Mouse (Mus musculus) ovary, postnatal 36 days (tissue): ENCODE results near the gene Col27a1.

Experiments used
- DNase-seq: peaks from one replicate; pipeline ENCODE4 v3.0.0; 2022; ENCODE audit warnings: low spot score, mixed read lengths

The Col27a1 gene

DNA sequence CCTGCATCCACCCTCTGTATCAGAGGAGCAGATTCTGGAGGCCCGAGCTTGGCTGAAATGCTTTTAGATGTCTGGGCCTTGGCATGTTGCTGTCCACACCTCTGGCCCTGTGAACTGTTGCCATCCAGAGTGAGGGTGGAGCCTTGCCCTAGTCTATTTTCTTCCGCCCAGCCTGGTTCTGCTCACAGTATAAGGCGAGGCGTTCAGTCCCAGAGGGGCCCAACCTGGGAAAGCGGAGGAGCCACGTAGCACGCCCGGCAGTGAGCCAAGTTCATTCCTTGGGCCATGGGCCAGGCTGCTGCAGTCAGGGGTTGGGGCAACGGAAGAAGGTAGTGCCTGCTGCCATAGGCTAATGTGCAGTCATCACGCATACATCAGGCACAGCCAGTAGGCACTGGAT is 46.7 kb downstream of the Col27a1 start:
- DNase-seq: no peak

DNA sequence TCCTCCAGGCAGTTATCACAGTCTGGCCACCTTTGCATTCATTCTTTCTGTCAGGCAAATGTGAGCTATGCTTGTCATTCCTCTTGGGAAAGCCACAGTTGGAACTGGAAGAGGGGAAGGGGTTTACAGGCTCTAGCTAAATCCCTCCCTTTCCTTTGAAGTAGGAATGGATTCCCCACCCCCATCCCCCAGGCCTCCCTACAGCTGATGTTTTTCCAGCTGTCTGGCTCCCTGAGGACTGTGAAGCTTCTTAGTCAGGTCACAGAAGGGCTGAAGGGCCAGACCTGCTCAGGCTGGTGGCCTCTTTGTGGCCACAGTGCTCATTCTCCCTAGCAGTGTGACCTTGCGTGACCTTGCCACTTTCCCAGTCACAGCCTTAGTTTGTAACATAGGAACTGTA is 49.1 kb downstream of the Col27a1 start:
- no peak for DNase-seq

DNA sequence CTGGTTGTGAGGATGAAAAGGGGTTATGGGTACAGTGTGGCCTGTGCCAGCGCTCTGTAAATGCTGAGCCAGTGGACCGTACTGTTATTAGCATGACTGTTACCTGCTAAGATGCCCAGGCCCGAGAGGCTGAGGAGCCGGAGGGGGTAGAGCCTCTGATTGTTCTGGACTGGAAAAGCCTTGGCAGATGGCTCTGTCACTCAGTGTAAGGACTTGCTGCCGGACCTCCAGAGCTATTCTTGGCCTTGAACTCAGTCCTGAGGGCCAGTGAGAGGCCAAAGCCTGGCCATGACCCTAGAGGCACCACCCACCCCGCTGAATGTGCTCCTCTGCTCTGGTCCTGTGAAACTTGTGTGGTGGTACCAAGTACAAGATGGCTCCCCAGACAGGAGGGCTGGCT is 52.5 kb downstream of the Col27a1 start:
- DNase-seq: no peak

DNA sequence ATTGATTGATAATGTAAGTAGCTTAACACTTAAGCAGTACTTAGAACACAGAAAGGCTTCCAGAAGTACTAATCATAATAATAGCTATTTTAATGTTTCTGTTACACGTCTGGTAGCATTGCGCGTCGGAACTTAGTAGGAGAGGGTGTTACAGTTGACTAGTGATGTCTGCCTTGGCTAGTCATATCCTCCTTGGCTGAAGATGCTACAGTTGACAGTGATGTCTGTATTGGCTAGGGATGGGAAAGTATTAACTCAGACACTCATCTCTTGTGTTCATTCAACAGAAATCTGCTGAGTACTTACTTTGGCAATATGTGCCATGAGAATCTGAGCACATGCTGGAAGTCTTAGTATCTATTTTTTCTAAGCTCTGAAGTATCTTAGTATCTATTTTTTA is 53.3 kb downstream of the Col27a1 start:
- no peak for DNase-seq

DNA sequence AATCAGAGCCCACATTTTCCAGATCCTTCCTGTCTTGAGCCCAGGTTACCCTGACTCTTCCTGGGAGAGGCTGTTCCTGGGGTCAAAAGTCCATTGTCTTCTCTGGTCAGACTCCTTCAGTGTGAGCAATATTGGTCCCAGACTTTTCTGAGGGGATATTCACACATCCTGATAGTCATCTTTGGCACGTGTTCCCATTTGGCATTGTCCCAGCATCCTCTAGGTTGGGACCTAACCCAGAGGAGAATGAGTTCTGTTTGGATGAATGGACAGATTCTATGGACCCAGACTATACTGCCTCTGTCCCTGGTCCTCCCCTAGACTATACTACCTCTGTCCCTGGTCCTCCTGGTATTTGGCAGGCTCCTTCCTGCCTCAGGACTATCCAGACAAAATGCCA is 53.8 kb downstream of the Col27a1 start:
- DNase-seq: no peak

DNA sequence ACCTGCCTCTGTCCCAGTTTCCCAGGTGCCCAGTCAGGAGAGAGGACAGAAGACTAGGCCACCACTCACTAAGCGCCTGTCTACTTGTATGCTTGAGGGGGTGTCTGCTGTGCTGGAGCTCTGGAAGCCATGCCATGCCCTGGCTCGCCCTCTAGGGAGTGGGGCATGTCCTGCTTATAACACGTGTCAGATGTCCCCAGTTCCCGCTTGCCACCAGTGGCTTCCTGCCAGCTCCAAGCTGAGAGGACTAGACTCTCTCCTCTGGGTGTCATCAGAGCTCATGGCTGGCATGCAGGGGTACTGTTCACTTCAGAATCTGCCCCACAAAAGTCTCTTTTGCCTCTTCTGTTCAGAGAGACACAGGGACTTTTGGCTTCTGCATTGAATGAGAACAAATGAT is 55.0 kb downstream of the Col27a1 start:
- DNase-seq: no peak

DNA sequence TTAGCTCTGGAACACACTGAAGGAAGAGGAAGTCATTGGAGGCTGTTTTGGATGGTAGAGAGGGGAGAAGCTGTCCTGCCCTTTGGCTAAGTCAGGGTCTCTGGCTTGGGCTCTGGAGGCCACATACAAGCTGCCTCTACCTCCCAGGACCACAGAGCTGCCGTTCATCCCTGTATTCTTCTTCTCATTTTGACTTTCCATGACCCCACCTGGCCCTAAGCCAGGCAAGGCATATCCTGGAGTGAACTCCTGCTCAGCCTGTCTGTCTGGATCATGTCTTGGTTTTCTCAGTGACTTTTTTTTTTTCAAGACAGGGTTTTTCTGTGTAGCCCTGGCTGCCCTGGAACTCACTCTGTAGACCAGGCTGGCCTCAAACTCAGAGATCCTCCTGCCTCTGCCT is 60.7 kb downstream of the Col27a1 start:
- DNase-seq: no peak

DNA sequence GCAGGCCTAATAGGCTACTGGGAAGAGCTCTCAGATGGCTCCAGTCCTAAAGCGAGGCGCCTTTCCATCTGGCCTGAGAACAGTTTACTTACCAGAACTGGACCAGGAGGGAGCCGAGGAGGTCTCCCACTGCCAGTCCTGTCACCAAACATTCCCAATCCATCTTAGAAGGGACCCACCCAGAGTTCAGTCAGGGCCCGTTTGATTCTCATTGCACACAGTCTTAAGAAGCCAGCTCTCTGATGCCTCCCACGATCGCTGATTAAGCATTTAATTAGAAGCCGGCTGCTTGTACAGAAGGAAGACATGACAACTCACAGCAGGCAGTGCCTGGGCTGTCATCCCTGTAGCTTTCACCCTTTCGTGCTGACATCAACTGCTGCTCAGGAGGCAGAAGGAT is 61.4 kb downstream of the Col27a1 start:
- DNase-seq: no peak

DNA sequence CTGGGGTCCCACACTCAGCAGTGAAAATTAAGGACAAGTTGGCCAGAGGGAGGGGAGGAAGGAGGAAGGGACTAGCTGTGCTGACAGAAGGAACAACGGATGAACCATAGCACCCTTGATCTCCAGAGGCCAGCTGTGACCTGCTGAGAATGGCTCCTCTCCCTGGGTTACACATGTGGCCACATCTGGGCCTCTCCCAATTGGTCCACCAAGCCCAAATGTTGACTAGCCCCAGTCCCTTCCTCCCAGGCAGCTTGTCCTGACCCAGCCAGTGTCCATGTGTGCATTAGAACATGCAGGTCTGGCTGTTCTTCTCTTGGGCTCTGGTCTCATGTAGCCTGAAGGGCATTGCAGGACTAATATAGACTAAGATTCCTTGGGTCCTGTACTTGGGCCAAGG is 62.8 kb downstream of the Col27a1 start:
- DNase-seq: no peak

DNA sequence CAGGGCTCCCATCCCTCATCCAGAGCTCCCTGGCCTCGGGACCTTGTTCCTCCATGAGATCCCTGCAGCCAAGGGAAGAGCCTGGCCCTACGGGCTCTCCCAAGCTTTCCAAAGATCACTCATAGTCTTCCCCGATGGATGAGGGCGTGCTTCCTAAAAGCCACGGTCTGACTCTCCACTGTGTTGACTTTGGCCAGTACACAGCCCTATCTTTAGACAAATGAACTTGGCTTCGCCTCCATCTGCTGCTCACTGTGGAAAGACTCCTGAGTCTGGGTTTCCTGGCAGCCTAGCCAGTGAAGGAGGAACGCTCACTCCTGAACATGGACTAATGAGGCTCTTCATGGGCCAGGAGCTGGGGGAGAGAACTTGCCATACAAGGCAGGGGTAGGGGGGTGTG is 65.0 kb downstream of the Col27a1 start:
- no peak for DNase-seq

DNA sequence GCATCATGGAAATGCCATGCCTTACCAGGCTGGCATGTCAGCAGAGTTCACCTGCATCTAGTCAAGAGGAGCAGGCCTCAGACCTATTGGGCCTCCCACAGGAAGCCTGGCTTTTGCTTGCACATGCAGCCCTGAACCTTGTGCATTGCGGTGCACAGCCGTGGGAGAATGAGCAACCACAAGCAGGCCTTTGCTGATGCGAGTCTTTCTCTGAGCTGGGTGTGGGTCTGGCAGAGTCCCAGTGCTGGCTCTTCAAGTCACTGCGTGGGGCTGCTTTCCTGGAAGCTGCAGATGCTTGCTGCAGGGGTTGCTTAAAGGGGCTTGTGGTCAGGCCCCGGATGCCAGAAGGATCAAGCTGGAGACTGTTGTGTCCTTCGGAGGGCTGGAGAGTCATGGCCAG is 67.9 kb downstream of the Col27a1 start:
- DNase-seq: no peak

DNA sequence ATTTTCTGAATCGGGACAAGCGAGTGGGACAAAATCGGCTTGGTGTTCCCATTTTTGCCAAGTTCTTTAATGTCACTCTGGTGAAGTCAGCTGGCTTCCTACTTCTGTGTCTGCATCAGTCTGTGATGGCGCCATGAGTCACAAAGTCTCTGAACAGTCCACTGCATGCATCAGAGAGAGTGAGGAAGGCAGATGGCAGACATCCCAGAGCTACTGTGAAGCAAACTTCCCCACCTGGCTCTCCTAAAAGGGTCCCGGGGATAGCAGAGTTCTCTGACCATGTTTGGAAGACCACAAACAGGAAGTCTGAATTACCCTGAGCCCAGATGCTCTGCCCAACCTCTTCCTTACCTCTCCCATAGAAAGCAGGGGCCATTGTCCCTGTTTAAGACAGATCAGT is 69.5 kb downstream of the Col27a1 start:
- no peak for DNase-seq

DNA sequence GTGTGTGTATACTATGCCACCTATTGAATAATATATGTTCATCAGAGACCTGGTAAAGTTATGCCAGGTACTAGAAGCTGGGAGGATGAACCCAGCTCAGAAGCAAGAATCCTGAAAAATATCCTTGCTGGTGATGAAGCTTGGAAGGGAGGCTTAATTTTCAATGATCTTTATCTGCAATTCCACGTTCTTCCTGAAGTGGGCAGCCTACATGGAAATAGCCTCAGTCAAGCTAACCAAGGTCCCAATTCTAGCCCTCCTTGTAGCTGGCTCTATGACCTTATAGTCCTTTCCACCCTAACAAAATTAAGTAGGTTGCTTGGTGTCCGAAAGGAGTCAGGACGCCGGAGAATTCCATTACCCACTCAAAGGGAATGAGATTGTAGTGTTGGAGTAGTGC is 72.2 kb downstream of the Col27a1 start:
- no peak for DNase-seq

DNA sequence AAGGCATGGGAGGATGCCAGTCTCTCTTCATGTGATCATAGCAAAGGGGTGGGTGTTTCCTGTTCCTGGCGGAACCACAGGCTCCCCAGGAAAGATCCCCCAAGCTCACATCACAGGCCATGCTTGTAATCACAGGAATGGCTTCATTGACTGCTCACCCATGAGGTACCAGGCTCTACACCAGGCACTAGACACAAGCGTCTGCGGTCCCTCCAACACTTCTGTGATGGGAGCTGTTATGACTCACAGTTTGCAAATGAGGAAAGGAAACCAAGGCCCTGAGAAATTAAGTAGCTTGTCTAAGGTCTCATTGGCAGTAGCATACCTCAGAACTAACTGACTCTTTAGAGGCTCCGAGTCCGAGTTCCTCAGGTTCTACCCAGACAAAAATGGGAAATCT is 74.7 kb downstream of the Col27a1 start:
- DNase-seq: no peak

DNA sequence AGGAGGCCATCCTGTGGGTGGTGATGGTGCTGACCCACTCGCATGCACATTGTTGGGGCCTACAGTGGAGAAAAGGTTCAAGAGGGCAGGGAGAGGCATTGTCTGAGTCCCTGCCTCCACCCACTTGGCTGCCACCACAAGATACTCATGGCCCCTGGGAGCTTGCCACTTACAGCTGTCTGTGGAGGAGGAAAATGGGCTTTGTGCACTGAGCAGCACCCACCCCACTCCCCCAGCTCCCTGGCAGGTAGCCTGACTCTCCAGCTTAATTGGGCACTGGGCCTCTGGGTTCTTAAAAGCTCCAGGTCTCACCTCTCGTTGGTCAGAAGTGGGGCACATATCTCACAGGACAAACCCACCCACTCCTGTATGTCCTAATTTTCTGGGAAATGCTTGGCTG is 76.3 kb downstream of the Col27a1 start:
- DNase-seq: peak; percentile 42

DNA sequence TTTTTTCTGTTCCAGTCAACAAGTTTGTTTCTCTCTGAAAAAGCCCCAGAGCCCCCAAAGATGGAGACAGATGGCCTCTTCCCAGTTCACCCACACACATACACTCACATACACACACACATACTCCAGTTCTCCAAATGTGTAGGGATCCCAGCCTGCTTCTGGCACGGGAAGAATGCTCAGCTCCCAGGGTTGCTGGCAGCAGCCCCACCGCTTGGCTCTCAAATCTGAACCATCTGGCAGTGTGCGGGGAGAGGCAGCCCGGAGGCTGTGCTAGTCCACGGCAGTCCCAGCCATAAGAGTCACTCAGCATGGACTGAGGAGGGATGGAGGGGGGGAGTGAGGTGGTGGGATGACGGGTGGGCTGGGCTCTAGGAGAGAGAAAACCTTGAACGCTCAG is 77.3 kb downstream of the Col27a1 start:
- peak; percentile 71 for DNase-seq

DNA sequence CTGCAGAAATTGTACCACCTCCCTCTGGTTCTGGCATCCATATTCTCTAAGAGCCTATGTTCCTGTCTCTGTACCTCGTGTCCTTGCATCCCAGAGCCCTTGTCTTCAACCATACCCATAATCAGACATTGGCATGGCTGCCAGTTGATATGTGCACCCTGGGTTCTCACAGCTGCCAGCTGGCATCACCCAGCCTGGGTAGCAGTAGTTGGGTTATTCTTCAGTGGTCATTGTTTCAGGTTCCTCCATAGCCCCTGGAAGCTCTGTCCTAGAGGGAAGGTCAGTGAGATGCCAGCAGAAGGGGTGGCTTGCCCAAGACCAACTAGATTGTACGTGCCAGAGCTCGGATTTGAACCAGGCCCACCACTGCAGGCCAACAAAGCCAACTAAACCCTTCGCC is 77.9 kb downstream of the Col27a1 start:
- DNase-seq: no peak

DNA sequence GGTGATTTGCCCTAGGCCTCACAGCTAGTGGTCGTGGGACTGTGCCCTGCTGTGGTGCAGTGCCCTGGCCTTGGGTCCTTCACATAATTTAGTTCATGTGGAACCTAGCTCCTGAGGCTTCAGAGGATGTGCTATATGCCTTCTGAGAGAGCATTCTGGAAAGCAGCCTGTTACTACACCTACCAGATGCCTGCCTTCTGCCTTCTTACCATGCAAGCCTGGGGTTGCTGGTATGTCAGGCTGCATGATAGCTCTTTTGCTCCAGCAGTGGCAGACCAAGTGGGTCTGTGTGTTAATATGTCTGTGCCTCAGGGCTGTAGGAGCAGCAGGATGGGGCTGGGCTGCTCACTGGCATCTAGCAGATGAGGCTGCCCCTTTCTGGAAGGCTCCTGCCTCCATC is 81.8 kb downstream of the Col27a1 start:
- no peak for DNase-seq

DNA sequence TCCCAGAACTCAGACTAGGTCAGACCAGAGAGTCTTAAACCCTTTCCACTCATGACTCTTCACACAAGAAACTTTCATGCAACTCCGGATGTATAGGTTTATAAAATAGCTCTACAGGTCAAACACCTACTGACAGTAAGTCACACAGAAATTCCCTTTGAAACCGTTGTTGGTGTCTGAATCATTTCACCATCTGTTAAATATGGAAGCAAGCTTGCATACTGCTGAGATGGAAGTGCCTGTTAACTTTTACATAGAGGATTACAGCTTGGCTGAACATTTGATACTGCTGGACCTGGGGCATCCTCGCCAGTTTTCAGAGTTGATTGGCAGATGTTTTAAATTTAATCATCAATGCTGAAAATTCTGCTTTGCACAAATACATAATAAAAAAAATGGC is 82.5 kb downstream of the Col27a1 start:
- no peak for DNase-seq

DNA sequence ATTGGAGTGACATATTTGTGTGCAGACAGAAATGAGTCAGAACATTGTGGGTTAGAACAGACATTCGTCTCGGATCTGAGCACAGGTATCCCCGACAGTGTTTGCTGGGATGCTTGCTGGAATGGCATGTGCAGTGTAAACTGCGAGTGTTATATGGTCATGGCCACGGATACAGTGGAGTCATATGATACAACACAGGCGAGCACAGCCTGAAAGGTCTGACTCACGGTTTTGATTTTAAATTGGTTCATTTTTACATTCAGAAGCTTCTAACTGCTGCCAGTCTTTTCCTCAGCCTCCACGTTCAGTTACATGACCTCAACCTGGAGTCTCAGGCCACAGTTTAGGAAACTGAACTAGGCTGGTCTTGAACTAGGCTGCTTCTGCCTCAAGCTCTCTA is 83.1 kb downstream of the Col27a1 start:
- no peak for DNase-seq

DNA sequence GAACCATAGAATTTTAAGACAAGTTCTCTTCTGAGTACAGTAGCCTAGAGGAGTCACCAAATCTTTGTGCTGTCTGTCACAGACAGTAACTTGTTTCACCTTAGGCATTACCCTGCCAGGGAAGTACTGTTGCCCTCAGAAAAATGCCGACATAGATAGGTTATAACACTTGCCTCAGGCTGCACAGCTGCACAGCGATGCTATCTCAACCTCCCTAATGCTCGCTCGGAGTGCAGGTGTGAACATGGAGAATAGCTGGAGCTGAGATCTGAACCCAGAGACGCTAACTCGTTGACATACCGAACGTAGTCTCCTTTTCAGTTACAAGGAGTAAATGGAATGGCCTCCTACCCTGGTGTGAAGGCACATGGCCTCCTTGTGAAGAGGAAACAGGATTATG is 84.4 kb downstream of the Col27a1 start:
- DNase-seq: no peak

DNA sequence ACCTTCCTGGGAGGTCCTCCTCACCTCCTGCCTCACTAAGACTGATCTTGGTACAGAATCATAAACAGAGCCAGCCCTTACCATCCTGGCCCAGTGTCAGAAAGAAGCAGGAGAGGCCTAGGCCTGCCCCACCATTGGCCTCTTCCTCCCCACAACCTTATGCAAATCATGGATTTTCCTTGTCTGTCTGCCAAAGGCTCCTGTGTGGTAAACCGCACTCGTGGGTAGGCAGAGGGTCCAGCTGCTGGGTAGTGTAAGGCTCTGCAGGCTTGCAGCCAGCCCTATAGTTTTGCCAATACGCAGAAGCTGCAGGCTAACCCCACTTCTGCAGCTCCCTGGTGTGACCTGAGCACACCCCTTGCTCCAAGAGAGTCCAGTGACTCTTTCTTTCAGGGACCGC is 88.8 kb downstream of the Col27a1 start:
- no peak for DNase-seq

DNA sequence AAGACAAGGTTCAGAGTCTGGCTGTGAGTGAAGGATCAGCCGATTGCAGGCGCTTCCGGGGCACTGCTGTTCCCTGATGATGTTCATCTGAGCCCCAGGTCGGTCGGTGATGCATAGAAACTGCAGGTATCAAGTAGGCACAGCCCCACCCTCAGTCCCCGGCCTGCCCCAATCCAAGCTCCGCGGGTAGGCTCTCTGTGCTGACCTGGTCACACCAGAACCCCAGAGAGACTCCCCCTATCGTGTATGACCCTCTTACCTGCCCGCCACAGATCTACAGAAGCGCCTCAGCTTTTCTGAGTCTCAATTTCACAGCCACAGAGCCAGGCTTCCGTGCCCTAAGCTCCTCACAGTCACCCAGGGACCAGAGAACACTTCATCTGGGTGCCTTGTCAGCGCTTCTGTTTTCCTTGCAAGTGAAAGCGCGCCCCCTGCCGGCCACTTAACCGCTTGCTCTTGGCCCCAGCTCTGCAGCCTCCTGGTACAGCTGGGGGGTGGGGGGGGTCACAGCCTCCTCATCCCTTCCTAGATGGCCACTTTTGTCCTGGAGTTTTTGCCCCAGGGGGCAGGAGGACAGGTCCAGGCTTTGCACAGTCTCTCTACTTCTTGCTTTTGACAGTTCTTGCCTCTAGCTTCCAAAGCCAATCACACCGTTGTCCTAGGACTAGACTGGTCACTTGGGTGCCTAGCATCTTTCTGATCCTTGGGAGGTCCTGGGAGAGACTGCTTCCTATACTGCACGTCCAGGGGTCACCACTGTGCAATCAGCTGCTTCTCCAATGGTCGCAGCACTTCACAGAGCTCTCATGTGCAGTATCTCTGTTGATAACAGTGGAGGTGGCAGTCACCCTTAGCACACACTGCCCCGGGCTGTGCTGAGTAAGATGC is 93.6 kb downstream of the Col27a1 start:
- peak; percentile 86 for DNase-seq

DNA sequence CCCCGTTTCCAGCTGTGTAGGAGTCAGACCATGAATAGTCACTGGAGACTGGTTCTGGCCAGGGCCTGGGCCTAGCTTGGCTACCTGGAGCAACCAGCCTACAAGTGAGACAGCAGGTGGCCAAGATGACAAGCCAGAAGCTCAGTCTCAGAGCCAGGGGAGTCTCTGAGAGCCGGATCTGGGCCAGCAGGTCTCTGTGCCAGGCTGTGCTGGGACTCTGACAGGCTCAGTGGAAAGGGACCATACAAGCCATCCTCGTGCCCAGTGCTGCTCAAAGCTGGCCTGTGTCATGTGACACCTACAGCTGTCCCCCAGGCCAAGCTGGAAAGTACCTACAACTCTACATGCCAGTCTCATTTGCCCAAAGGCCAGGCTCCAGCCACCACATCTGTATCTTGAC is 94.5 kb downstream of the Col27a1 start:
- DNase-seq: no peak
